Mouse (Mus musculus): ENCODE results near the gene Gm10645.

Gene Gm10645

DNA sequence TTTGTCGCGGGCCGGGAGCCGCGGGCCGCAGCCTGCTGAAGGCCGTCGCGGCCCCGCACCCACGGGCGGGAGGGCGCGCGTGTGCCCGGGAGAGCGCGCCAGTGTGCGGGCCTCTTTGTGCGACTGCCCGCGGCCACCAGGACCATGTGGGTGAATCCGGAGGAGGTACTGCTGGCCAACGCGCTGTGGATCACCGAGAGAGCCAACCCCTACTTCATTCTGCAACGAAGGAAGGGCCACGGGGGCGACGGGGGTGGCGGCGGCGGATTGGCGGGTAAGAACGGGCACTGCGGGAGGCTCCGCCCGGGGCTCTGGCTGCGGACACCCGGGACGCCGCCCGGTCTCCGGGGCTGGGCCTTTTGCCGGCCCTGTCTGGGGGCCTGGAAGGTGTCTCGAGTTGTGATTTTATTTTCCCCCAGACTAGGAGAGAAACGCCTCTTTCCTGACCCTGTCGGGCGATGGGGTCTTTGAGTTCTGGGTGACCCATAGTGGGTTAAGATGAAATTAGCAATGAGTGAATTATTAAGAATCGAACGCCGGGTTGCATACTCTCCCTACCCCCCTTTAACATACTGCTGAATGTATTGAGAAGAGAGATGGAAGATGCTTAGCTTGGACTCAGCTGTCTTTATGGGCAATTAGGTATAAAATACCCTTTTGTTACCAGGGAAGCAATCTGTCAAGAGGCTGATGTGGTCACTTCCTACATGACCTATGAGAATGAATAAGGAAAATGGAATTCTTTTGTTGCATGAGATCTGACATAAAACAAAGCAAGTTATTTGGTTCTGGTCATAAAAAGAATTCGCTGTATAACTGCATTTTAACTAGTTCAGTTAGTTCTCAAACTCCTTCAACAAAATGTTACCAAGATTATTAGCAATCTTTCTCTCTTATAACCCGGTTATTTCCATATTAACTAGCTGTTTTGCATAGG lies at the start of gene Gm10645:
Gm10645 (minus strand) TSS at position 240 of the 937 bp plus-strand sequence.
- DNase-seq = peak in 1 of 2 experiments; percentile 31

GRCm38 (mm10) chr8:83215065-83215464 lies 49.1 kb upstream of the Gm10645 start:
- DNase-seq = no peak

DNA sequence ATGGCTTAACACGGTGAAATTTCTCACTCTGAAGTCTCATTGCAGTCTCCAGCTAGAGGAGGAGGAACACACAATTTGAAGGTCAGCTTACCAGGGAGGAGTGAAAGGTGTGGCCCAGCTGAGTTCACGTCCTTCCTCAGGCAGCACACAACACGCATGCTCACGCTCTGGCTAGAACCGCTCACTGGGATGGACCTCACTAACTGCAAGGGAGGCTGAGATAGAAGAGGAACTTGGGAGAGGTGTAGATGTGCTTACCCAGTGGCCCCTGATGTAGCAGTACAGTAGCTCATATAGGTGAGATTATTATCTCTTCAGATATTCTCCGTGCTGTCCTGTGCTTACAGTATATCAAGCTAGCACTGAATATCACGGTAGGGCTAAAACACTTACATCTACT lies 44.7 kb upstream of the Gm10645 start:
- no peak for DNase-seq

DNA sequence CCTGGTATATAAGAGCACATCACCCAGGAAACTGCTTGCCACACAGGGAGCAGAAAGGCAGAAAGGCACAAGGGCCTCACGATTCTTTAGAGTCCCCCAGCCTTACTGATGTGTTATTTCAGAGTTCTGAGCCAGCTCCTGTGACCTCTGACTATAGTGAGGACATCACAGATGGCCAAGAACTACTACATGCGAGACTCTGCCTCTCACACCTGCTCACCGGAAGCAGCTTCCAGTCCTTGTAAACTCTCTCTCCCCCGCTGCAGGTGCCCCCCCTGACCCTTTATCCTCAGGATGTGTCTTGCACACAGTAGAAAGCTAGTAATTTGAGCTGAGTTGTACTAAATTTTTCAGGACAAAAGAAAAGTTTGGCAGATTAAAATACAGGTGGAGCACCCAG lies 43.6 kb upstream of the Gm10645 start:
- no peak for DNase-seq

- DNase-seq = no peak
Observed at GRCm38 (mm10) chr8:83205907-83206306, 39.9 kb upstream of the Gm10645 start.

DNA sequence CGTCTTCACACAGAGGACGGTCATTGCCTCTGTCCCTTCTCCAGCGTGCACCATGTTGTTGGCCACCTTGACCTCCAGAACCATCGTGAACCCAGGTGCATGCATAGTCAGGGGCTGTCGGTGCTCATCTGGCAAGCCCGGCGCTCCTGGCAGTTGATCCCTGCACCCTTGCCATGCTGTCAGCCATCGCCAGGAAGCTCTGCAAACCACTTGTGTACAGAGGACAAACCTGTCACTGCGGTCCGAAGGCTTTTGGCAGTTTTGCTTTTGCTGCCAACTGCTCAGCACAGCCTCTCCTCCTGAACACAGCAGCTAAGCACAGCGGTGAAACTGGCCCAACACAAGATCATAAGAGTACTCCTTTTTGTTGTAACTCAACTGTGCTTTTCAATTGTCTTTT lies 37.0 kb upstream of the Gm10645 start:
- DNase-seq = no peak

- DNase-seq = peak in 1 of 2 experiments; percentile 7
Observed at GRCm38 (mm10) chr8:83200191-83201177, 34.5 kb upstream of the Gm10645 start.

GRCm38 (mm10) chr8:83199715-83200114 lies 33.7 kb upstream of the Gm10645 start:
- DNase-seq = no peak

DNA sequence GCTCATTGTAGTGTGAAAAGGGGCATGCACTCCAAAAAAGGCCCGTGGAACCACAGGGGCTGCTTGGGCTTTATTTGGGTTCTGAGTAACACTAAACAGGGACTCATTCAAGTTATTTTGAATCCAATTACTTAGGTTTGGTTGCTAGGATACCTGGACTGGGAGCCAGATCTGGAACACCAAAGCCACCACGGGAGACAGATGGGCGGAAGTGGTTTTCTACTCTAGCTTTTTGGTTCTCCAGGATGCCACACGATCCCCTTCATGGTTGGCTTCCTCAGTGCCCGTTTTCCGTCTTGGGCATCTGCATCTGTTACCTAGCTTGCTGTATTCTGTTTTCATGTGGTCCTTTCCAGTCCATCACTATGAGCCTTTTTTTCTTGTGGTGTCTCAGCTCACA lies 30.1 kb upstream of the Gm10645 start:
- no peak for DNase-seq

- no peak for DNase-seq
Observed at GRCm38 (mm10) chr8:83189538-83190095, 23.6 kb upstream of the Gm10645 start.

GRCm38 (mm10) chr8:83187363-83187962 lies 21.5 kb upstream of the Gm10645 start:
- DNase-seq = no peak

DNA sequence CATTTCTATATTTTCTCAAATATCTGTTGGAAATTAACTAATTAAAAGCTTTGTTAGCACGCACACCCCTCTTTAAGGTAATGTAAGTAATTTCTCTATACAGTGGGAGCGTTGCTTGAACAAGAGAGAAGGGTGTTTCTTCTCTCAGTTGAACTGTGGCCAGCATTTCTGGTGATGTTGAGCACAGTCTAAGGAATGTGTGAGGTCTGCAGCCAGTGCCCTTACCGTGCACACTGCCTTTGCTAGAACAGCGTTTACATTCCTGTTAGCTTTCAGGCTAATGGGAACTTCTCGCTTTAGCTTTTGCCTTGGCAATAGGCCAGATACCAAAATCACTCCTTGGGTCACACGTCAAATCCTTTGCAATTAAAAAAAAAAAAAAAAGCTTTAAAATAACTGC lies 20.4 kb upstream of the Gm10645 start:
- no peak for DNase-seq

DNA sequence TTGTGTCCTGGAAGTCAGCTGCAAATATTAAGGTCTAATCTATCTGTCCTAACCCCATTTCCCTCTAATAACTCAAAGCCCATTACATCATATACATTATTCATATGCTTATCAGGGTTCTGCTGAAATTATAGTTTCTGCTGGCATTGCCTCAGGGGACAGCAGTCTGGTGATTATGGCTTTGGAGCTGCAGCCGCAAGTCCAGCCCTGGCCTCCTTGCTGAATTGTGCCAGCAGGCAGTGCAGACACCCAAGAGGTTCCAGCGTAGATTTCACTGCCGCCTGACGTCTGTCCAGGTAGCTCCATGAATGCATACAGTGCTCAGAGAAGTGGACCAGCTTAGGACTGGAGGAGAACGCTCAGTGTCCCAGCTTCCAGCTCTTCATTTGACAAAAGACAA lies 16.8 kb upstream of the Gm10645 start:
- no peak for DNase-seq

DNA sequence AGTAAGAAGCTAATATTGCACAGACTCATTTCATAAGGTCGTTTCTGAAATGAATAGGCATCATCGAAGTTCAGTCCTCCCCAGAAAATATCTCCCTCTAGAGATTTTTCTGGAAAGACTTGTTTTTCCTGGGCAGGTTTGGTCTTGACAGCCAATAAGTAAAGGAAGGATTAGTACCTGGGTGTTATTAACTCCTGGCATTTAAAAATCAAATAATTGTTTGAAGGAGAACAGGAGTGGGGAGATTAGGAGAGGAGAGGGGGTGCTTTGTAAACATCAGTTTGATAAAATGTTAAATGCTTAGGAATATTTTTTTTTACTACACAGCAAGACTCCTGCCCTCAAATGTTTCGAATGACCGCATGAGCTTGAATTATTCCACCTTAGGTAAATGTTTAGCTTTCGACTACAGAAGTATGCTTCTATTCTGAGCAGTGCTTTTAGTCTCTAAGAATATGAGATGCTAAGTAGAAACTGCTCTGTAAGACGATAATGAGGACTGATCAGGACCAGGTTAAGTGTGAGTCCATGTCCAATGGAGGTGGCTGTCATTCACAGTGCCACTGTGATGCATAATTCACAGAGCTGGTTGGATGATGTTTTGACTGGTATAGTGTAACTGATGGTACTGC lies 16.0 kb upstream of the Gm10645 start:
- DNase-seq = no peak

- DNase-seq = peak; percentile 33 to 46
Observed at GRCm38 (mm10) chr8:83178228-83178742, 12.3 kb upstream of the Gm10645 start.

DNA sequence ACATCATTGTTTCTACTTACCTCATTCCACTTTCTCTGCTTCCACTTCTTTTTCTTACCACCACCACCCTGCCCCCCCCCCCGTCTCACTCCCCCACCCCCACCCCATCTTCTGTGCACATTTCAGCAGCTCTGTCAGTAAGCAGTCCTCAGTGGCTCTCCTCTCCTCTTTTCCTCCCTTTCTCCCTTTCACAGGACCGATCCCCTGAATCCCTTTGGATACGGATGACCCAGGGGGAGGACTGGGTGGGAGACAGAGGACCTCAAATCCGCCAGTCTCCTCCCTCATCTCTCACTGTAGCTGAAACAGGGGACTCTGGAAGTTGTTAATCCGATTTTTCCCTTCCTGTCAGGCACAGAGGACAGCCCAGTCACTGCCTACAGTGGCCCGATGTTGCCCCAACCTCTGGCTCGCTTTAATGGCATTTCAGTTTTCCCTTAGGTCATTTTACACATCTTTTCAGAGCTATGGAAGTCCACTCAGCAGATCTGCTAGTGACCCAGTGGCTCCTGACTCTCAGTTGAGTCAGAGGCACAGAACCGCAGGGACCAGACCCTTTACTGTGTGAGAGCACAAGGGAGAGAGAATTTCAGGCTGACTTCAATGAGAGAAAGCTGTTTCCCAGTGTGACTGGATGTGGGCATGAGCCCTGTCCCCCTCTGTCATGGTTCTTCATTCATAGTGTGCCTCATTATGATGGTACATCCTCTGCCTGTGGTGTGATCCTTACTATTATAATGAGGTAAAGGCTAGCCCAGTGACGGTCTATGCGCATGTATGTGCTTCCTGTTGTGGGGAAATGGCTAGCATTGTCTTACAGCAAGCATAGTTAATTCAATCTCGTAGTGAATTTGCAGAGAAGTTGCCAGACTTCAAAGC lies 11.6 kb upstream of the Gm10645 start:
- DNase-seq = no peak

DNA sequence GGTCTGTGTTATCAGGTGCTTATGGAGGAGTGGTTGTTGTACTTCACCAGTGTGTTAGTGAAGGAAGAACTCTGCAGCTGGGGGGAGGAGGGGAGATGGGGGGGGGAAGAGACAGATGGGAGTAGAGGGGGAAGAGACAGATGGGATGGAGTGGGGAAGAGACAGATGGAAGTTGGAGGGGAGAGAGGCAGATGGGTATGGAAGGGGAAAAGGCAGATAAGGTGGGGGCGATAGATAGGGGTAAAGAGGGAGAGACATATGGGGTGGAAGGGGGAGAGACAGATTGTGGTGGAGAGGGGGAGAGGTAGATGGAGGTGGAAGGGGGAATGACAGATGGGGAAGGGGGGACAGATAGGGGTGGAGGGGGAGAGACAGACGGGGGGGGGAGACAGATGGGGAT lies 10.8 kb upstream of the Gm10645 start:
- DNase-seq = no peak

- no peak for DNase-seq
Observed at GRCm38 (mm10) chr8:83175680-83176079, 9.7 kb upstream of the Gm10645 start.

DNA sequence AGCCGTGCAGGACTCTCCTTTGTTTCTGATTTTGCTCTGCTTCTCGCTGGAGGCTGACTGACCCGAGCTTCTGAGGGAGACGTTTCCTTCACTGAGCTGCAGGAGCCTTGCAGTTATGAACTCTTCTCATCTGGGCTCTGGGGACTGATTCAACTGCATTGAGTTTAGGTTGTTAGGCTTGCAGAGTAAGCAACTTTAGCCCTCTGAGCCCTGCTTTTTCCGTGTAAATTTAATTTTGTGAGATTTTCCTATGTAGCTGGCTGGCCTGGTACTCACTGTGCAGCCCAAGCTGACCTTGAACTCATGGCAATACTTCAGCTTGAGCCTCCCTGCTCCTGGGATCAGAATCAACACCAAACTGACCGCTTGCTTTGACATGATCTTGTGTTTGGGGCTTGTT lies 4.9 kb upstream of the Gm10645 start:
- no peak for DNase-seq

- peak; percentile 67 to 73 for DNase-seq
Observed at GRCm38 (mm10) chr8:83169709-83170108, 3.7 kb upstream of the Gm10645 start.

- no peak for DNase-seq
Observed at GRCm38 (mm10) chr8:83169127-83169526, 3.2 kb upstream of the Gm10645 start.
